8 mouse cellular contexts compared by ENCODE assay signal in genomic region chr8:123628968-123629755, GRCm38 (mm10). TPM values are rescaled to one million over a fixed set of nuclear protein-coding genes. Genes with fewer than 3 reads are reported as not detected.
DNase-seq lines count a peak whose midpoint lies in the region; ATAC-seq and TF ChIP-seq lines count a peak whose summit lies in the region.

No protein-coding gene starts in this region.

- H3K4me3 ChIP-seq in ES-E14 (ENCODE audit: insufficient read depth in 1 of 2, low read depth in 1 of 2, low read length in 2 of 2, poor library complexity in 1 of 2, severe bottlenecking in 1 of 2): peak overlapping the region; percentile 36 to 54
- H3K4me3 ChIP-seq in forebrain, embryonic 10.5 days: peak overlapping the region; percentile 54
- H3K4me3 ChIP-seq in heart, embryonic 15.5 days: peak overlapping the region; percentile 34
- peak overlapping the region; percentile 6 for H3K4me3 ChIP-seq in liver, embryonic 15.5 days (replicated peaks)
- H3K4me3 ChIP-seq in neural tube, embryonic 11.5 days (ENCODE audit: low read depth, low read length): peak overlapping the region; percentile 22; the same call in 1 of the 2 replicates

- peaks cover 73% of the 10 kb centered on the region for H3K27me3 ChIP-seq in forebrain, embryonic 10.5 days (ENCODE audit: poor library complexity, severe bottlenecking)
- peaks cover 39% of the 10 kb centered on the region for H3K27me3 ChIP-seq in heart, embryonic 15.5 days
- H3K27me3 ChIP-seq in liver, embryonic 15.5 days: peaks cover 69% of the 10 kb centered on the region
- H3K27me3 ChIP-seq in neural tube, embryonic 11.5 days (ENCODE audit: control insufficient read depth, insufficient read depth, low read length): peaks cover 24% of the 10 kb centered on the region

- WGBS in forebrain, embryonic 10.5 days: 14% methylated on average over 19 of the region's 19 CpGs
- 8% methylated on average over 19 of the region's 19 CpGs for WGBS in heart, embryonic 15.5 days
- WGBS in liver, embryonic 15.5 days (ENCODE audit: insufficient replicate concordance): 6% methylated on average over 19 of the region's 19 CpGs
- 12% methylated on average over 19 of the region's 19 CpGs for WGBS in neural tube, embryonic 11.5 days

- DNase-seq in ES-E14 (ENCODE audit: low read depth, low spot score): peak; percentile 74
- DNase-seq in c-Kit-positive CD71-negative TER-119-negative erythroid progenitor cells, embryonic 14.5 days (ENCODE audit: low read depth): peak; percentile 67
- DNase-seq in forebrain, embryonic 10.5 days (ENCODE audit: extremely low spot score, low spot score): peak; percentile 87
- DNase-seq in kidney, postnatal 14 days: peak; percentile 73
- peak; percentile 89 for DNase-seq in neural tube, embryonic 11.5 days (ENCODE audit: low spot score)
- DNase-seq in thymus, postnatal 25 days: peak; percentile 53

- no peaks in the 10 kb centered on the region for H3K36me3 ChIP-seq in ES-E14 (ENCODE audit: control insufficient read depth, insufficient read depth, low read length, poor library complexity, severe bottlenecking)
- H3K36me3 ChIP-seq in forebrain, embryonic 10.5 days (replicated peaks): no peaks in the 10 kb centered on the region
- H3K36me3 ChIP-seq in heart, embryonic 15.5 days: no peaks in the 10 kb centered on the region
- no peaks in the 10 kb centered on the region for H3K36me3 ChIP-seq in liver, embryonic 15.5 days (replicated peaks)
- H3K36me3 ChIP-seq in neural tube, embryonic 11.5 days (ENCODE audit: control insufficient read depth, insufficient read depth, low read length): no peaks in the 10 kb centered on the region

- H3K9ac ChIP-seq in ES-E14 (ENCODE audit: insufficient read depth, low read depth, low read length, poor library complexity, severe bottlenecking): no peak overlapping the region
- no peak overlapping the region for H3K9ac ChIP-seq in heart, embryonic 15.5 days
- H3K9ac ChIP-seq in liver, embryonic 15.5 days: no peak overlapping the region
- H3K9ac ChIP-seq in neural tube, embryonic 11.5 days (ENCODE audit: low read length): no peak overlapping the region

- H3K4me1 ChIP-seq in ES-E14 (ENCODE audit: control insufficient read depth in 2 of 2, insufficient read depth in 2 of 2, low read length in 2 of 2, poor library complexity in 1 of 2): peaks cover 0 to 4% of the 10 kb centered on the region in 2 experiments; a peak in 1 of 4 replicates
- H3K4me1 ChIP-seq in forebrain, embryonic 10.5 days: peaks cover 27% of the 10 kb centered on the region
- H3K4me1 ChIP-seq in heart, embryonic 15.5 days (replicated peaks): peaks cover 18% of the 10 kb centered on the region
- H3K4me1 ChIP-seq in liver, embryonic 15.5 days (replicated peaks): peaks cover 10% of the 10 kb centered on the region
- H3K4me1 ChIP-seq in neural tube, embryonic 11.5 days (ENCODE audit: control insufficient read depth, insufficient read depth, low read length): peaks cover 2% of the 10 kb centered on the region; the same call in 1 of the 2 replicates

- peak overlapping the region; percentile 61 for H3K4me2 ChIP-seq in heart, embryonic 15.5 days
- H3K4me2 ChIP-seq in liver, embryonic 15.5 days: peak overlapping the region; percentile 56
- H3K4me2 ChIP-seq in neural tube, embryonic 11.5 days (ENCODE audit: low read depth): peak overlapping the region; percentile 51

- no peak overlapping the region for H3K27ac ChIP-seq in ES-E14 (ENCODE audit: insufficient read depth, low read depth, low read length, poor library complexity, severe bottlenecking)
- no peak overlapping the region for H3K27ac ChIP-seq in forebrain, embryonic 10.5 days
- H3K27ac ChIP-seq in heart, embryonic 15.5 days: no peak overlapping the region
- H3K27ac ChIP-seq in liver, embryonic 15.5 days (replicated peaks): no peak overlapping the region
- H3K27ac ChIP-seq in neural tube, embryonic 11.5 days (ENCODE audit: low read depth, low read length): no peak overlapping the region

- 0 out of 2 replicates have a peak, but pooled peaks have one; percentile 27 for ATAC-seq in heart, embryonic 15.5 days (replicated peaks; ENCODE audit: insufficient number of reproducible peaks, insufficient read depth, low FRiP score, low read depth)
- ATAC-seq in liver, embryonic 15.5 days (ENCODE audit: insufficient read depth): no peak
- ATAC-seq in neural tube, embryonic 11.5 days (ENCODE audit: insufficient read depth, low FRiP score, low TSS enrichment): no peak

- in situ Hi-C loops in ES-E14 (cut with MboI; ENCODE audit: low sequenced_read_pairs in 2 of 2, unreplicated experiment in 2 of 2): no loop called here

- H3K9me3 ChIP-seq in ES-E14 (ENCODE audit: control insufficient read depth, insufficient read depth, low read depth, low read length): no peaks in the 10 kb centered on the region
- no peaks in the 10 kb centered on the region for H3K9me3 ChIP-seq in forebrain, embryonic 10.5 days
- no peaks in the 10 kb centered on the region for H3K9me3 ChIP-seq in heart, embryonic 15.5 days (replicated peaks)
- no peaks in the 10 kb centered on the region for H3K9me3 ChIP-seq in liver, embryonic 15.5 days (replicated peaks)
- H3K9me3 ChIP-seq in neural tube, embryonic 11.5 days (ENCODE audit: control insufficient read depth, low read length): no peaks in the 10 kb centered on the region

TF ChIP-seq in ES-E14, 5 proteins besides CTCF, POLR2A, EP300 and RAD21:
- TF ChIP-seq MAFK (IDR thresholded peaks at IDR 0.05; ENCODE audit: insufficient read depth, low read depth, low read length) (no peak), ZNF384 (IDR thresholded peaks at IDR 0.05; ENCODE audit: low read depth, low read length) (no peak), ZC3H11A (IDR thresholded peaks at IDR 0.05; ENCODE audit: borderline replicate concordance, low read depth, low read length) (no peak), HCFC1 (IDR thresholded peaks at IDR 0.05; ENCODE audit: borderline replicate concordance, insufficient read depth, low read length) (no peak), CHD2 (IDR thresholded peaks at IDR 0.05; ENCODE audit: low read depth, low read length) (no peak)

RNA-seq across cellular contexts. Expression of gene Rhou, which starts 24.6 kb away (rescaled TPM):
- 8.8 and 12.7 TPM in 2 replicates for total RNA-seq in ES-E14 (2012; rRNA removed)
- 5.9 and 6.0 TPM in 2 replicates for polyA plus RNA-seq in forebrain, embryonic 10.5 days (2016; fragmentation: Nextera tagmentation; extraction: Ambion mirVana)
- polyA plus RNA-seq in heart, embryonic 15.5 days (2015; fragmentation: Nextera tagmentation; extraction: Ambion mirVana): 6.0 and 7.0 TPM in 2 replicates
- polyA plus RNA-seq in liver, embryonic 15.5 days (2015; fragmentation: Nextera tagmentation; extraction: Ambion mirVana): 1.7 TPM in 2 replicates
- 13.9 and 15.7 TPM in 2 replicates for polyA plus RNA-seq in neural tube, embryonic 11.5 days (2014; fragmentation: Nextera tagmentation; extraction: Ambion mirVana)
